Mouse (Mus musculus) hindbrain, embryonic 15.5 days (tissue): ENCODE data around the gene Iffo2. TPM values are rescaled to one million over a fixed set of nuclear protein-coding genes. Genes with fewer than 3 reads are reported as not detected.

Source experiments
- ATAC-seq: fragments of 200-750 bp; cut with Nextera tagmentation; 2 replicates; pipeline ENCODE4 v1.8.0; 2017; ENCODE audit warnings: low read depth, moderate number of reproducible peaks, moderate TSS enrichment; ENCODE audit not compliant: low FRiP score
- H3K27ac ChIP-seq: fragments of 300-500 bp; sonication (generic); replicated peaks from 2 replicates; pipeline ENCODE4 v1.5.1; 2015; ENCODE audit warnings: mild to moderate bottlenecking, inconsistent platforms
- H3K27me3 ChIP-seq: fragments of 300-500 bp; sonication (generic); 2 replicates; pipeline ENCODE4 v1.6.1; 2015; ENCODE audit warnings: control low read depth, inconsistent platforms
- H3K36me3 ChIP-seq: fragments of 300-500 bp; sonication (generic); 2 replicates; pipeline ENCODE4 v1.6.1; 2015; ENCODE audit warnings: control low read depth, inconsistent platforms
- H3K4me1 ChIP-seq: fragments of 300-500 bp; sonication (generic); replicated peaks from 2 replicates; pipeline ENCODE4 v1.6.1; 2015; ENCODE audit warnings: control low read depth, inconsistent platforms
- H3K4me2 ChIP-seq: fragments of 300-500 bp; sonication (generic); 2 replicates; pipeline ENCODE4 v1.6.1; 2015; ENCODE audit warnings: moderate library complexity, mild to moderate bottlenecking, inconsistent platforms
- H3K4me3 ChIP-seq: fragments of 300-500 bp; sonication (generic); 2 replicates; pipeline ENCODE4 v1.5.1; 2015; ENCODE audit warnings: mild to moderate bottlenecking, inconsistent platforms
- H3K9ac ChIP-seq: fragments of 300-500 bp; sonication (generic); 2 replicates; pipeline ENCODE4 v1.6.1; 2015; ENCODE audit warnings: inconsistent platforms
- H3K9me3 ChIP-seq: fragments of 300-500 bp; sonication (generic); 2 replicates; pipeline ENCODE4 v1.6.1; 2016; ENCODE audit warnings: control low read depth, inconsistent platforms
- WGBS: fragments of 180-500 bp; shearing (Covaris S2); methylation state at CpG from one replicate; pipeline ENCODE4 v1.1.7; 2015; 5-methylcytosine and 5-hydroxymethylcytosine counted together
- polyA plus RNA-seq: library from polyadenylated mRNA; unstranded; fragments of >200 nt; fragmentation: Nextera tagmentation; extraction: Ambion mirVana; gene quantifications from 2 replicates; pipeline ENCODE4 v1.2.1, GENCODE M21; 2015

The Iffo2 gene
- polyA plus RNA-seq, 1 experiment from 2014 or later = 4.3 TPM

GRCm38 (mm10) chr4:139575673-139576003 lies 45.3 kb downstream of the Iffo2 start:
- ATAC-seq = no peak
- Histone ChIP-seq H3K9me3 (no peaks in the 10 kb centered on the region), H3K4me3 (peak overlapping the region; percentile 69), H3K27ac (peak overlapping the region; percentile 87), H3K4me1 (peaks cover 57% of the 10 kb centered on the region), H3K9ac (peak overlapping the region; percentile 91), H3K36me3 (no peaks in the 10 kb centered on the region), H3K4me2 (peak overlapping the region; percentile 75), H3K27me3 (no peaks in the 10 kb centered on the region)
- 7% methylated on average over 14 of the region's 14 CpGs for WGBS

- Histone ChIP-seq H3K4me2 (peak overlapping the region; percentile 75), H3K9ac (peak overlapping the region; percentile 91), H3K9me3 (no peaks in the 10 kb centered on the region), H3K4me3 (peak overlapping the region; percentile 69), H3K27me3 (no peaks in the 10 kb centered on the region), H3K4me1 (peaks cover 65% of the 10 kb centered on the region), H3K27ac (no peak overlapping the region), H3K36me3 (no peaks in the 10 kb centered on the region)
- 54% methylated on average over 14 of the region's 14 CpGs for WGBS
- no peak for ATAC-seq
Observed at GRCm38 (mm10) chr4:139576251-139576880, 46.0 kb downstream of the Iffo2 start.

DNA sequence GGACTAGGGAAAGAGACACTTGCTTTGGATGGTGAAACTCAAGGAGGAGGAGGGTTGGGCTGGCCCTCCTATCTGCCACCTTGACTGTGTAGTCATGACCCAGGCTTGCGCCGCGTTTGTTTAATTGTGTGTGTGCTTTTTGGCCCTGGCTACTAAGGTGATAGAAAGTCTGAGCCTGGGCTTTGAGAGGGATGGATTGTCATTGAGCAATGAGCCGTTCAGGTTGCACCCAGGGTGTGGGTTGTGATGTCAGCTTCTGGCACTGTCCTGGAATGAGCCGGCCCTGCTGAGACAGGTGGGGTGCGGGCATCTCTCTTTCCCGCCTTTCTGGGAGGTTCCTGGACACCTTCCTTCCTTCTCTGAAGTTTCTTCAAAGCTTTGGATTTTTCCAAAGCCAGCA lies 46.7 kb downstream of the Iffo2 start:
- WGBS = 85% methylated on average over 7 of the region's 7 CpGs
- Histone ChIP-seq H3K27ac (no peak overlapping the region), H3K4me2 (peak overlapping the region; percentile 75), H3K9ac (peak overlapping the region; percentile 91; the same call in 1 of the 2 replicates), H3K27me3 (no peaks in the 10 kb centered on the region), H3K9me3 (no peaks in the 10 kb centered on the region), H3K4me3 (peak overlapping the region; percentile 69), H3K4me1 (peaks cover 71% of the 10 kb centered on the region), H3K36me3 (no peaks in the 10 kb centered on the region)
- ATAC-seq = no peak

- no peak overlapping the region for H3K4me3 ChIP-seq
- WGBS = 95% methylated on average over 8 of the region's 8 CpGs
- H3K4me2 ChIP-seq = no peak overlapping the region
- H3K9me3 ChIP-seq = no peaks in the 10 kb centered on the region
- H3K27ac ChIP-seq = no peak overlapping the region
- no peak overlapping the region for H3K9ac ChIP-seq
- no peaks in the 10 kb centered on the region for H3K36me3 ChIP-seq
- no peaks in the 10 kb centered on the region for H3K27me3 ChIP-seq
- peaks cover 75% of the 10 kb centered on the region for H3K4me1 ChIP-seq
- ATAC-seq = no peak
Observed at GRCm38 (mm10) chr4:139578389-139578788, 48.0 kb downstream of the Iffo2 start.

DNA sequence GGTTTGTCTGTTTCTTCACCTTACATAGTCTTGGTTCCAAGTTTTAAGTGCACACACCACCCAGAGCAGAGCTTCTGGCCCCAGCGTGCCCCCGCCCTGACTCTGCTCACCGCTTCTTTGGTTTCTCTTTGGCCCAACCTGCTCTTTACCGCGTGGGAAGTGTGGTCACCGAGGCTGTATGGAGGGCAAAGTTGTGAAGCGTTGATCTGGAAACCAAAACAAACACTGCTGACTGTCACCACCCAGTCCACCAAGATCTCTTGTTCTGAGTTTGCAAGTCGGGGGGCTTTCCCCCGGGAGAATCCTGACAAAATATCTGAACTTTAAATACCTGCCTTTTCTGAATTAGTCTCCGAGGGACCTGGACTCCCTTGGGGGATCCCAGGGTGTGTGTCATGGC lies 48.7 kb downstream of the Iffo2 start:
- Histone ChIP-seq H3K36me3 (no peaks in the 10 kb centered on the region), H3K9me3 (no peaks in the 10 kb centered on the region), H3K4me3 (no peak overlapping the region), H3K4me1 (peaks cover 70% of the 10 kb centered on the region), H3K27me3 (no peaks in the 10 kb centered on the region), H3K27ac (no peak overlapping the region), H3K9ac (no peak overlapping the region), H3K4me2 (no peak overlapping the region)
- no peak for ATAC-seq
- 57% methylated on average over 10 of the region's 10 CpGs for WGBS

DNA sequence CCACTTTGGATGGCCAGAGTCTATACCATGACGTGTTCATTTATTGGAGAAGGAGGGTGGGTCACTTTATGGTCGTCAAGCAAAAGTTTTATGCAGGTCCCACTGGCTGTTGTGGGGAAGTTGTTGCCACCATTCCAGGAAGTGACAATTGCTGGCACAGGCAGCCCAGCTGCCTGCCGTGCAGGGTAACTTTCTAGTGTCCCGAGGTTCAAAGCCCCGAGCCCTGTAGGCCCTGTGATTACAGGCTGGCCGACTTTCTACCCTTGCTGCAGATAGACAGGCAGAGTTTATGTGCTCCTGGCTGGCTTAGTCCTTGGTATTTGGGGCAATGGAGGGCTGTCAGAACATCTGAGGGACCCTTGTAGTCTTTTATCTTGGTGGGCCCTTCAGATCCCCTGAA lies 49.1 kb downstream of the Iffo2 start:
- 59% methylated on average over 6 of the region's 6 CpGs for WGBS
- peaks cover 68% of the 10 kb centered on the region for H3K4me1 ChIP-seq
- no peak for ATAC-seq
- H3K36me3 ChIP-seq = no peaks in the 10 kb centered on the region
- no peak overlapping the region for H3K4me2 ChIP-seq
- no peaks in the 10 kb centered on the region for H3K27me3 ChIP-seq
- H3K9ac ChIP-seq = no peak overlapping the region
- H3K9me3 ChIP-seq = no peaks in the 10 kb centered on the region
- no peak overlapping the region for H3K27ac ChIP-seq
- H3K4me3 ChIP-seq = no peak overlapping the region

DNA sequence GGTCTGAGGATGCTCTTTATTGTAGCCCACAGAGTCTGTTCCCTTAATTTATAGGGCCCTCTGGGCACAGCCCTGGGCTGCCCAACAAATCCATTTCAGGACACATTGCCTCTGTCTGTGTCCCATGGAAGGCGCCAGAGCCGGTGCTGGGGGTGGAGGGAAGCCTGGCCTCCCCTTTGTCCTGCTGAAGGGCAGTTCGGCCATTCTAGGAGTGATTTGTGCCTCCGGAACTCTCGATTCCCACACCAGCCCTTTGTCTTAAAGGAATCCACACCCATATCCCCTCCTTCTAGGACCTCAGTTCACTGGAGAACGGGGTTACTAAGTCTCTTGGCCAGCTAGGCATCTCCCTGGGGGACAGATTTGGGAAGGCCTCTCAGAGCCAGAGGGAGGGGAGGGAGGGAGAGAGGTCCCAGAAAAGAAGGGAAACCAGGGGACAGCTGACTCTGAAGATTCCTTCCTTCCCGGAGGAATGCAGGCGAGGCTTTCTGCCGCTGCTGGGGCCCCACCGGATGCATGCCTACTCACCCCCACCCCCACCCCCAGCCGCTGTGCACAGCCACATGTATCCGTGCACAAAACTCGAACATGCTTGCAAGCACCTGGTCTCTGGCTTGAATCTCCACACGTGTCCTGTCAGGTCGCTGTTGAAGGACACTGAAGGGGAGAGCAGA lies 50.5 kb downstream of the Iffo2 start:
- Histone ChIP-seq H3K36me3 (no peaks in the 10 kb centered on the region), H3K9ac (peak overlapping the region; percentile 32), H3K4me3 (0 out of 2 replicates have a peak overlapping the region, but pooled peaks have one; percentile 4), H3K27ac (peak overlapping the region; percentile 47), H3K4me2 (peak overlapping the region; percentile 44), H3K9me3 (no peaks in the 10 kb centered on the region), H3K27me3 (no peaks in the 10 kb centered on the region), H3K4me1 (peaks cover 64% of the 10 kb centered on the region)
- peak; percentile 25; the same call in 1 of the 2 replicates for ATAC-seq
- WGBS = 7% methylated on average over 15 of the region's 15 CpGs

DNA sequence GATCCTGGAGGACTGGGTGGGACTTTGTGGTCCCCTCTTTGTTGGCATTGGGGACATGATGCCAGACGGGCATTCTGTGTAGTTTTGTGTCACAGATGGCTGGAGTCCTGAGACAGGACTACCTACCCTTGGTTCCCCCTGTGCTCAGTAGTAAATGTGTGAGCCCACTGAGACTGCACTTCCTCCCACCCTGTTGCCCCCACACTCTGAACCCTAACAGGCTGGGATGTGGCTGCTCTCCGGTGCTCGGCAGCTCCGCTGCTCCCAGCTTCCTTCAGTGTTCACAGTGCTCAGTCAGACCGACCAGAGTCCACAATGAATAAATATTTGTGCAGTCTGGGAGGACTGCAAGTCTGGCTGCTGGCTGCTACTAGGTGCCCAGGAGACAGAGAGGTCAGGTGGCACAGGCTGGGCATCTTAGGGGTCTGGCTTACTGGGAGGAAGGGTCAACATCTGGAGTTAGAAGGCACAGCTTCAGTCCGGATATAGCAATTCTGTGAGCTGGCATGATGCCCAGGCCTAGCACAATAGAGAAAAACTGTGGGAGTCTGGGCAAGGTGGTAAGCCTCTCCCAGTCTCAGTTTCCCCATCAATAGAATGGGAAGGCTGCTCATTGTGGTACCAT lies 51.2 kb downstream of the Iffo2 start:
- H3K4me2 ChIP-seq = peak overlapping the region; percentile 44
- no peaks in the 10 kb centered on the region for H3K36me3 ChIP-seq
- 0 out of 2 replicates have a peak overlapping the region, but pooled peaks have one; percentile 4 for H3K4me3 ChIP-seq
- no peaks in the 10 kb centered on the region for H3K9me3 ChIP-seq
- no peak for ATAC-seq
- no peaks in the 10 kb centered on the region for H3K27me3 ChIP-seq
- peak overlapping the region; percentile 47 for H3K27ac ChIP-seq
- peak overlapping the region; percentile 32 for H3K9ac ChIP-seq
- WGBS = 34% methylated on average over 6 of the region's 6 CpGs
- H3K4me1 ChIP-seq = peaks cover 57% of the 10 kb centered on the region

DNA sequence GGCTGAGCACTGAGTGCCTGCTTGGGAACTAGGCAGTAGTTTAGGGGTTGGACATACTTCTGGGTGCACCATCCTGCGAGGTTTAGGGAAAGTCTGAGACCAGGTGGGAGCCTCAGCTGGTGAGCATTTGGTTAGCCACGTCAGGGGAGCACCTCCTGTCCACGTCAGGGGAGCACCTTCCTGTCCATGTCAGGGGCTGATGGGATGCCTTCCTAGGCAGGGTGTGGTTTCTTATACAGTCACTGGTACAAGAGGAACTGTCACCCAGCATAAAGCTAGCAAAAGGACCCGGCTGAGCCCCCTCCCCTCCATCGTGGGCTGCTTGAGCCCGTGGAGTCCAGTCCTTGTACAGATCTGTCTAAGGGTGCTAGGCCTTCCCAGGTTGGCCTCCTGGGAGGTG lies 52.0 kb downstream of the Iffo2 start:
- no peak for ATAC-seq
- Histone ChIP-seq H3K36me3 (no peaks in the 10 kb centered on the region), H3K4me3 (no peak overlapping the region), H3K4me2 (no peak overlapping the region), H3K9me3 (no peaks in the 10 kb centered on the region), H3K4me1 (peaks cover 49% of the 10 kb centered on the region), H3K27me3 (no peaks in the 10 kb centered on the region), H3K27ac (no peak overlapping the region), H3K9ac (no peak overlapping the region)
- WGBS = 84% methylated on average over 6 of the region's 6 CpGs

DNA sequence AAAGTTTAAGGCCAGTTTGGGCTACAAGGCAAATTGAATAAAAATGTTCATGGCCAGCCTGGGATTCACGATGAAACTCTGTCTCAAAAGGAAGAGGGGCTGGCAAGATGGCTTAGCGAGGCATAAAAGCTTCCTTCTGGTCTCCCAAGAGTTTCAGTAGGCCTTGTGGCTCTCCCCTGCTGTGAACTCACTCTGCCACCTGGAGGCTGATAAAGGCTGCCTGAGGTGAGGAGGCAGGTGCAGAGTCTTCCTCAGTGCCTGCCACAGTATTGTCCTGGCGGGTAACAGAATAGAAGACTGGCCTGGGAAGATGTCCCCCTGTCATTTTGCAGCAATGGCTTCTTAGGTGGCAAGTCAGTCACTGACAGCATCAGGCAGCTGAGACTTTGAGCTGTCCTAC lies 52.6 kb downstream of the Iffo2 start:
- Histone ChIP-seq H3K36me3 (no peaks in the 10 kb centered on the region), H3K4me2 (no peak overlapping the region), H3K9me3 (no peaks in the 10 kb centered on the region), H3K4me3 (no peak overlapping the region), H3K9ac (no peak overlapping the region), H3K4me1 (peaks cover 47% of the 10 kb centered on the region), H3K27me3 (no peaks in the 10 kb centered on the region), H3K27ac (no peak overlapping the region)
- ATAC-seq = no peak
- 32% methylated on average over 3 of the region's 3 CpGs for WGBS

- Histone ChIP-seq H3K4me2 (no peak overlapping the region), H3K9ac (no peak overlapping the region), H3K27me3 (no peaks in the 10 kb centered on the region), H3K4me3 (no peak overlapping the region), H3K9me3 (no peaks in the 10 kb centered on the region), H3K27ac (no peak overlapping the region), H3K36me3 (no peaks in the 10 kb centered on the region), H3K4me1 (peaks cover 40% of the 10 kb centered on the region)
- no peak for ATAC-seq
- WGBS = 80% methylated on average over 11 of the region's 11 CpGs
Observed at GRCm38 (mm10) chr4:139583629-139584245, 53.4 kb downstream of the Iffo2 start.

DNA sequence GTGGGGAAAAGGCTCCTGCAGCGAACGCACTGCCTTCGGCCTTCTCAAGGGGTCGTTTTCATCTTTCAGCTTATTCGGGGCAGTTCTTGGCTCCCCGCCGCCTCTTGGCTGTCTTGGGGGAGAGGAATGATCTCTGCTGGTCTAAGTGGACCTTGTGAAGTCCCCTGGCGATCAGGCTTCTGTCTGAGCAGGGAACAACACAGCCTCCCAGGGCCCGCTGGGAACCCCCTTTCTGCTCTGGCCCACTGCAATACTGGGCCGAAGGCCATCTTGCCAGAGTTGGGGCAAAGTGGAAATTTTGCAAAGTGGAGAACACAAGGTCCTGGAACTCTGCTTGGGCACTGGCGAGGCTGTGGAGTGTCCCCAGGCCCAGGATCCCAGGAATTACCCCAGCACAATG lies 54.4 kb downstream of the Iffo2 start:
- ATAC-seq = no peak
- no peaks in the 10 kb centered on the region for H3K36me3 ChIP-seq
- no peak overlapping the region for H3K9ac ChIP-seq
- 80% methylated on average over 11 of the region's 11 CpGs for WGBS
- peaks cover 30% of the 10 kb centered on the region for H3K4me1 ChIP-seq
- no peaks in the 10 kb centered on the region for H3K27me3 ChIP-seq
- no peak overlapping the region for H3K4me2 ChIP-seq
- H3K9me3 ChIP-seq = no peaks in the 10 kb centered on the region
- no peak overlapping the region for H3K4me3 ChIP-seq
- no peak overlapping the region for H3K27ac ChIP-seq
